Mouse (Mus musculus) adipocyte (in vitro differentiated cells): ENCODE measurements around the gene Map2k6.

Experiments used
- DNase-seq: peaks from one replicate; pipeline ENCODE4 v3.0.0-alpha.2; 2016; ENCODE audit warnings: low spot score

The Map2k6 gene

GRCm38 (mm10) chr11:110562320-110563081 lies 163.6 kb downstream of the Map2k6 start:
- no peak for DNase-seq

DNA sequence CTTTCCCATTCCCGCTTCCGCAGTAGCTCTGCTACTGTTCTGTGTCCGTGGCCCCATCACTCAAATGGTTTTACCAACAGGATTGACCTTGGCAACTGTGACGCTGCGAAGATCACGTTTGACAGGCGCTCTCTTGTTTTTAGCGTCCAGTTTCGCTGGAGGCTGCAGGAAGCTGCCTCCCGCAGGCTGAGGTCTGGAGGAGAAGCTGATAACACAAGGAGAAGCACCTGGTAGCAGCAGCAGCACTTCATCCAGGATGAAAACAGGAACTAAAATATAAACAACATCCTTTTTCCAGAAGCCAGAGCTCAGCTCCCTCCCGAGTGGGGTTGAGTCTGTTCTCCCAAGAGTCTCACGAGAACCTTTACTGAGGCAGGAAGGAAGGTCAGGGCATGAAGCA lies 164.3 kb downstream of the Map2k6 start:
- DNase-seq = no peak

- no peak for DNase-seq
Measured at GRCm38 (mm10) chr11:110563801-110564200, 164.9 kb downstream of the Map2k6 start.

- DNase-seq = no peak
Measured at GRCm38 (mm10) chr11:110566307-110566706, 167.4 kb downstream of the Map2k6 start.

DNA sequence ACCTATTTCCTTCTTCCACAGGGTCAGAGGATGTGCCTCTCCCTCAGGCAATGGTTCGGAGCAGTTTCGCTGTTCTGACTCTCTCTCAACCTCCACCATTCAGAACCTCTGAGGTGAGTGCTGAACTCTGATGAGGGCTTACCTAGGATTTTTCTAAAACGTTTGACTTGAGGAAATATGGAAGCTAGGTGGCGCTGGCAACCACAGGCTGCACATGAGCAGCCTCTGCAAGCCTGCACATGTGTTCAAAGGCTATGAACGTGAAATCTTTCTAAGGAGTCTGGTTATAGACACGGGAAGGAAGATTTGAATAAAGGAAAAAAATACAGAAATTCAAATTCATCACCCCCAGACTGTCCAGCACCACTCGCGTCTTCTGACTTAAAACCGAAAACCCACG lies 173.6 kb downstream of the Map2k6 start:
- DNase-seq = peak; percentile 56
